Mouse (Mus musculus) embryonic fibroblast, embryonic 13.5 days (primary cell): ENCODE data around the gene Adra1b. TPM values are rescaled to one million over a fixed set of nuclear protein-coding genes. Genes with fewer than 3 reads are reported as not detected.

ENCODE experiments used
- H3K27ac ChIP-seq: 2 replicates; pipeline ENCODE4 v1.5.1; 2012; ENCODE audit warnings: low read length, control low read depth, inconsistent platforms; ENCODE audit not compliant: insufficient read depth
- H3K4me1 ChIP-seq: 2 replicates; pipeline ENCODE4 v1.6.1; 2011; ENCODE audit warnings: low read length; ENCODE audit not compliant: control insufficient read depth, insufficient read depth
- H3K4me3 ChIP-seq: 2 replicates; pipeline ENCODE4 v1.5.1; 2011; ENCODE audit warnings: mild to moderate bottlenecking, control low read depth, low read length; ENCODE audit not compliant: insufficient read depth
- CTCF ChIP-seq: IDR thresholded peaks from 2 replicates; pipeline ENCODE4 v1.5.1; 2011; ENCODE audit warnings: mild to moderate bottlenecking, control low read depth, low read length, moderate library complexity, borderline replicate concordance; ENCODE audit not compliant: insufficient read depth
- POLR2A ChIP-seq: IDR thresholded peaks from 2 replicates; pipeline ENCODE4 v1.6.1; 2011; ENCODE audit warnings: low read depth, mild to moderate bottlenecking, control low read depth, low read length, moderate library complexity
- polyA plus RNA-seq: library from polyadenylated mRNA; stranded (reverse); fragments of >200 nt; gene quantifications from 2 replicates; pipeline ENCODE4 v1.2.4, GENCODE M21; 2011; ENCODE audit warnings: low read depth; ENCODE audit not compliant: missing spikeins, insufficient read length

Gene Adra1b
- polyA plus RNA-seq, 1 experiment, result 2.7 TPM

DNA sequence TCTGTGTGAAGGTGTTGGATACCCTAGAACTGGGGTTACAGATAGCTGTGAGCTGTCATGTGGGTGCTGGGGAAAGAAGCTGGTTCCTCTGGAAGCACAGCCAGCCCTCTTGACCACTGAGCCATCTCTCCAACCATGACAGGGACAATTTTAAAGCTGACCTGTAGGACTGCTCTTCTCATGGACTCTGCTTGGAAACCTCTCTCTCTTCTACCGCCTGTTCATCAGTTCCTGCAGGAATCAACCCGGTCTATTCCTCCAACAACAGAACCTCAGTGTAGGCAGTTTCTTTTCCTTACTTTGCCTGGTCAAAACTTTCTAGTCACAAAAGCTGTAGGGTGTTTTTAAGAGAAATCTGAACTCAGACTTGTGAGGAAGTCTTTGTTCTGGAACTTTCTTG, 1.3 kb downstream of the Adra1b start:
- no peak overlapping the region for H3K4me3 ChIP-seq
- peaks cover 2% of the 10 kb centered on the region; the same call in 1 of the 2 replicates for H3K4me1 ChIP-seq
- no peak for TF ChIP-seq POLR2A
- no peak for TF ChIP-seq CTCF
- H3K27ac ChIP-seq, result no peak overlapping the region

GRCm38 (mm10) chr11:43895323-43895722, 5.7 kb downstream of the Adra1b start:
- no peak overlapping the region for H3K4me3 ChIP-seq
- TF ChIP-seq CTCF (no peak), POLR2A (no peak)
- H3K27ac ChIP-seq, result no peak overlapping the region

GRCm38 (mm10) chr11:43892546-43892945, 8.5 kb downstream of the Adra1b start:
- no peak for TF ChIP-seq CTCF
- no peak for TF ChIP-seq POLR2A
- peaks cover 12% of the 10 kb centered on the region for H3K4me1 ChIP-seq
- H3K27ac ChIP-seq, result no peak overlapping the region
- no peak overlapping the region for H3K4me3 ChIP-seq

More at GRCm38 (mm10) chr11:43895323-43895722, 5.7 kb downstream of the Adra1b start:
- H3K4me1 ChIP-seq, result peaks cover 2% of the 10 kb centered on the region; the same call in 1 of the 2 replicates

- Histone ChIP-seq H3K4me1 (peaks cover 12% of the 10 kb centered on the region), H3K27ac (no peak overlapping the region), H3K4me3 (no peak overlapping the region)
- no peak for TF ChIP-seq CTCF
Measured at GRCm38 (mm10) chr11:43891457-43891856, 9.6 kb downstream of the Adra1b start.

GRCm38 (mm10) chr11:43889208-43889915, 11.6 kb downstream of the Adra1b start:
- TF ChIP-seq POLR2A, result no peak
- no peak for TF ChIP-seq CTCF
- Histone ChIP-seq H3K4me3 (no peak overlapping the region), H3K4me1 (peaks cover 10% of the 10 kb centered on the region), H3K27ac (no peak overlapping the region)

GRCm38 (mm10) chr11:43888736-43889135, 12.3 kb downstream of the Adra1b start:
- TF ChIP-seq POLR2A (no peak), CTCF (no peak)

GRCm38 (mm10) chr11:43887597-43887996, 13.4 kb downstream of the Adra1b start:
- H3K4me3 ChIP-seq, result no peak overlapping the region

More at GRCm38 (mm10) chr11:43888736-43889135, 12.3 kb downstream of the Adra1b start:
- Histone ChIP-seq H3K4me1 (peaks cover 10% of the 10 kb centered on the region), H3K27ac (no peak overlapping the region), H3K4me3 (no peak overlapping the region)

GRCm38 (mm10) chr11:43884521-43884920, 16.5 kb downstream of the Adra1b start:
- no peak overlapping the region for H3K4me3 ChIP-seq
- no peak for TF ChIP-seq POLR2A
- TF ChIP-seq CTCF, result no peak
- H3K27ac ChIP-seq, result no peak overlapping the region
- peaks cover 6% of the 10 kb centered on the region for H3K4me1 ChIP-seq

More at GRCm38 (mm10) chr11:43887597-43887996, 13.4 kb downstream of the Adra1b start:
- no peak for TF ChIP-seq CTCF
- Histone ChIP-seq H3K27ac (no peak overlapping the region), H3K4me1 (peaks cover 10% of the 10 kb centered on the region)

GRCm38 (mm10) chr11:43883641-43884181, 17.3 kb downstream of the Adra1b start:
- no peak for TF ChIP-seq POLR2A
- TF ChIP-seq CTCF, result no peak
- H3K27ac ChIP-seq, result no peak overlapping the region
- H3K4me3 ChIP-seq, result no peak overlapping the region
- no peaks in the 10 kb centered on the region; the same call in 1 of the 2 replicates for H3K4me1 ChIP-seq

GRCm38 (mm10) chr11:43877211-43877610, 23.8 kb downstream of the Adra1b start:
- Histone ChIP-seq H3K4me3 (no peak overlapping the region), H3K27ac (no peak overlapping the region), H3K4me1 (no peaks in the 10 kb centered on the region)
- TF ChIP-seq CTCF, result no peak
- no peak for TF ChIP-seq POLR2A
